Mouse (Mus musculus): Measurements from ENCODE around the gene Kbtbd13.

Kbtbd13 gene

DNA sequence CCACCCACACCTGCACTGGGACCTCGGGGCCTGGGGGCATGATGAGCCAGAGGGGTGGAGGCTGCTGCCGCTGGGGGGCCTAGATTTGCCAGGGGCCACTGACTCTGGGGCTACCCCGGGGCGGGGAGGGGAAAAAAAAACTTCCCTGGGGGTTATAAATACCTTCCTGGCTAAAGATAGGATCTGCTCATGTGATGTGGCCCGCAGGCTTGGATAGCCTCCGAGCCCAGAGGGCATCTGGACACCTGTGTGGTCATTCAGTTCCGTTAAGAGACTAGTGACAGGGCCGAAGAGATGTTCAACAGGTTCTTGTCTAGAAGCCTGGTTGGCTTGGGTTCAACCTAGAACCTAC, at the start of gene Kbtbd13:
Kbtbd13 (minus strand) TSS at position 40 of the 352 bp plus-strand sequence.
- no peak for DNase-seq

DNA sequence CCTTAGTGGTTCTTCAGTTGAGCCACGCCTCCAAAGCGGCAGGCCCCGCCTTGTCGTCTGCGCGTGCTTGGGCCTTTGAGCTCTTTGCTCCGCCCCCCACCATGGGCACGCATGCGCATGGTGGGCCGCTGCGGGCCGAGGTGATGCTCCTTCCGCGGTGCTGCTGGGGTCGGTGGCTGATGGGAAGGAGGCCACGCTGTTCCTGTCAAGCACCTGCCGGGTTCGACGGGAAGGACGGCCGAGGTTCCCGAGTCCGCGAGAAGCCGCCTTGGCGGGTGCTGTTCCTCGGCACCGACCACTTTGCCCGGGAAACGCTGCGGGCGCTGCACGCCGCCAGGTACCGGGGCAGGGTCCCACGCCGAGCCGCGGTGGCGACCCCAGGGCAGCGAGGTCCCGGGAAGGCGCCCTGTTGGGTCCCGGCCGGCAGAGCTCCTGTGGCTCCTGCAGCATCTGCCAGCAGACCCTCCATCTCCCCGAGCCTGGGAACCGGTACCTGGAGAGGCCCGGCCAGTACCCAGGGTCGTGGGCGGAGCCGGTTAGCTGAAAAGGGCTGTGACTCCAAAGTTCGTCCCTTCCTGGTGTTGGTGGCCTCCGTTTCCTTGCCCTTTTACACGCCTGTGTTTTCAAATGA, 44.3 kb upstream of the Kbtbd13 start, which contains the start of gene Mtfmt:
Mtfmt (plus strand) TSS at position 112 of the 631 bp plus-strand sequence.
- peak; percentile 89 for DNase-seq

GRCm38 (mm10) chr9:65435211-65435610, 43.8 kb upstream of the Kbtbd13 start:
- DNase-seq = no peak

GRCm38 (mm10) chr9:65434140-65434539, 42.7 kb upstream of the Kbtbd13 start:
- peak; percentile 28 for DNase-seq

DNA sequence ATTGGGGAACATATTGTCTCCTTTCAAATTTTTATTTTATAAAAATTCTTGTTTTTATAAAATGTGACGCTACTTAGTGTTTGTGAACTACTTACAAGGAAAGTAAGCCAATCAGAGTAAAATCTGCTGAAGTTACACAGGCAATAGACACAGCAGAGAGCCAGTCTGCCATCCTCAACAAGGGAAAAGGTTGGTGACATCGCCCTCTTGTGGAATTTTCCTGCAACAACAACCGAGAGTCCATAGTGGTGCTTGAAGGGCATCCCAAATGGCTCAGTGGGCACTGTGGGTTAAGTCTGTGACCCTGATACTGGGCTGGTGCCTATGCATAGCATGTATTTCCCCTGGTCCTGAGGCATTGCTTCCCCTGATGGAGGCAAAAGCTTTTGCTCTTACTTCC, 40.8 kb upstream of the Kbtbd13 start:
- peak; percentile 83 for DNase-seq

GRCm38 (mm10) chr9:65430921-65431320, 39.5 kb upstream of the Kbtbd13 start:
- DNase-seq = no peak

DNA sequence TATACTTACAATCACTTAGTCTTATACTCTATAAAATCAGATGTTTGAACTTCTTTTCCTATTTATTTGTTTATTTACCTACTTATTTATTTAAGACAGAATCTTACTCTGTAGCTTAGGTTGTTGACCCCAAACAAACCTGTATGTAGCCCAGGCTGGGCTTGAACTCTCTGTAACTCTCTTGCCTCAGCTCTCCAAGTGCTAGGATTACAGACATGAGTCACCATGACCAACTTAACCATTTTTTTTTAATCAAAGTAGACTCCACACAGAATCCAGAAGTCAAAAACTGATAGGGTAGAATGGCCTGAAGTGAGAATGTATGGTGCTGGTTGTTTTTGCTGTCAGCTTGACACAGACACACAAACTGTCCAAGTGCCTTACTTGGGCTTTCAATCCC, 38.9 kb upstream of the Kbtbd13 start:
- DNase-seq = no peak

DNA sequence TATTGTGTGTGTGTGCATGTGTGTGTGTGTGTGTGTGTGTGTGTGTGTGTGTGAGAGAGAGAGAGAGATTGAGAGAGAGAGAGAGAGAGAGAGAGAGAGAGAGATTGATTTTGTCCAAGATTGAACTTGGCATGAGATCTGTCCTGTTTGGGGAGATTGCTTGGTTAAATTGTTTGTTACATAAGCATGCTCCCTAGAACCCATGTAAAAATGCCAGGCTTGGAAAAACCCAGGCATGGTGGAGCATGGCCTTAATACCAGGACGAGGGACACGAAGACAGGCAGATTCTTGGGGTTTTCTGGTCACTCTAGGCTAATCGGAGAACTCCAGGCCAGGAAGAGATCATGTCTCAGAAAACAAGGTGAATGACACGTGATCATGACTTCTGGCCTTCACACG, 36.6 kb upstream of the Kbtbd13 start:
- DNase-seq = no peak

GRCm38 (mm10) chr9:65427511-65427910, 36.1 kb upstream of the Kbtbd13 start:
- no peak for DNase-seq

GRCm38 (mm10) chr9:65424393-65424792, 32.9 kb upstream of the Kbtbd13 start:
- DNase-seq = no peak

- DNase-seq = no peak
Observed at GRCm38 (mm10) chr9:65422760-65423501, 31.5 kb upstream of the Kbtbd13 start, which contains the start of gene Slc51b. Gene Slc51b, minus strand, starts transcription at chr9:65422955.

- DNase-seq = no peak
Observed at GRCm38 (mm10) chr9:65419633-65420032, 28.2 kb upstream of the Kbtbd13 start.

GRCm38 (mm10) chr9:65417738-65418137, 26.3 kb upstream of the Kbtbd13 start:
- no peak for DNase-seq

DNA sequence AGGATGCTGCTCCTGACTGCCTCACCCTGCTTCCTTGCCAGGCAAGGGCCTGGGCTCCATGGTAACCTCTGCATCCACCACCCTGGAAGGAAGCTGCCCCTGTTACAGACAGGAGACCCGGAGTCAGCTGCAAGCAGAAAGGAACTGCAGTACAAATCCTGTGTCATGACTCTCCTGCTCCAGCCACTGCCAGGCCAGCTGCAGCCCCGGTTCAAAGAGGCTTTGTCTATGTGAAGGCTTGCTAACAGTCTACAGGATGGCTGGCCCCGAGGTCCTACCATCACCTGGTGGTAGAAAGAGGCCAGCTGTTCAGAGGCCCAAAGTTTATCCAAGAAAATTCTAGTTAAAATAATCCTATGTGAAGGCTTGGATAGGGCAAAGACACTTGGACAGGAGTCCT, 19.9 kb upstream of the Kbtbd13 start:
- no peak for DNase-seq

GRCm38 (mm10) chr9:65410378-65410777, 18.9 kb upstream of the Kbtbd13 start:
- DNase-seq = no peak

DNA sequence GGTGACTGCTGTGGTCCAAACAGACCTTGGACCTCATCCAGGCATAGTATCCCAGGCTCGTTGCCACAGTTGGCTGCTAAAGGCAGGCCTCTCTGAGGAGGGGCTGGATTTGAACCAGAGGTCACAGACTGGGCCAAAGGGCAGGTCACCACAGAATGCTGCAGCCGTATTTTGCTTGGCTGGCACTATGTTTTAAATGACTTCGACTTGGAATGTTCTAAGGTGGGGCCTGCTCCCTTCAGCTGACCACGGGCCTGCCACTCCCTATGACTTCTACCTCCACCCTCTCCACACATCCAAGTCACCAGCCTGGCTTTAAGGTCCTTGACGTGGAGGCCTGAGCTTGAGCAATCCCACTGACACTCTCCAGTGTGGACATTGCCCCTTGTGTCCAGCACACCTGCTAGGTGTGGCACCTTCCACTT, 17.4 kb upstream of the Kbtbd13 start:
- DNase-seq = no peak

DNA sequence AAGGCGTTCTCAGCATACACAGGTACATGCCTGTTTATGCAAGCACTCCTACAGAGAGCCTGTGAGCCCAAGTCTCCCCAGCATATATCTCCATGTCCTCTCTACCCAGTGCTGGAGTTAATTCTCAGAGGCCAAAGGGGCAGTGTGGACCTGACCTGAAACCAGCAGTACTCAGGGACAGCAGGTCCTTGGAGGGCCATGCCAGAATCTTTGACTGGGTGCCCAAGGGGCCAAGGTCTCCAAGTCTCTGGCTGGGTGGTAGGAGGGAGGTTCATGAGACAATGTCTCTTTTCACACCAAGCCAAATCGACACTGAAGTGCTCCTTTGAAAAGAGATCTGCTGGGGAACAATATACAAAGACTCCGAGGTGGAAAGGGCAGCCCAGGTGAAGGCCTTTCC, 16.4 kb upstream of the Kbtbd13 start:
- no peak for DNase-seq

- no peak for DNase-seq
Observed at GRCm38 (mm10) chr9:65407327-65407726, 15.9 kb upstream of the Kbtbd13 start.

GRCm38 (mm10) chr9:65405184-65405449, 13.7 kb upstream of the Kbtbd13 start:
- DNase-seq = no peak

DNA sequence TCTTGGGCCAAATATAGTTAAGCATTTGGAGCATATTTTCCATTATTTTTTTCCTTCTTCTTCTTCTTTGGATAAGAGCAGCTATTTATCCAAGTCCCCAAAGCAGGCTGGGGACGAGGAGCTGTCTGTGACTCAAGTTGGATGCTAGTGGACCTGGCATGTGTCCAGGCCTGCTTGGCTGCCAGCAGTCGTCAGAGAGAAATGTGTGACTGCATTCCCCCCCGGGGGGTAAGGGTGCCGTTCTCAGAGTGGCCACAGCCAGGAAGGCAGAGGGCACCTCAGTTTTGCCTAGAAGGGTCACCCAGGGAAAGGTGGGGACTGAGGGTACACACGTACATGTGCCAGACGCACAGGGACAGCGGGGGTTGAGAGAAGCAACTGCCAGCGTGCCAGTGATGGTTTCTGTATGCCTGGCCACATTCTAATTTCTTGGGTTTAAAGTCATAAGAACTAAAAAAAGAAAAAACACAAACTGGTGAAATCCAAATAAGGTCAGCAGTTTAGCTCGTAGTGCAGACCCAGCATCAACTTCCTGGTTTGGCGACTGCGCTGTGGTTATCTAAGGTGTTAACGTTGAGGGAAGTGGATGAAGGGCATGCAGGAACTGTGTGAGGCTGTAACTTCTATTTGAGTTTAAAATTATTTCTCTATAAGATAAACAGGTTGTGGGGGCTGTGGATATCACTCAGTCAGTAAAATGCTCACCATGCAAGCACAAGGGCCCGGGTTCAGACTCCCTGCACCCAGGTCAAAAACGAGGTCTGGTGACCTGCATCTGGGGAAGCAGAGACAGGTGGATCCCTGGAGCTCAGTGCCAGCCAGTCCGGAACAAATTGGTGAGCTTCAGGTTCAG, 13.1 kb upstream of the Kbtbd13 start:
- DNase-seq = peak; percentile 77

- no peak for DNase-seq
Observed at GRCm38 (mm10) chr9:65399934-65400333, 8.5 kb upstream of the Kbtbd13 start.

GRCm38 (mm10) chr9:65398279-65398678, 6.8 kb upstream of the Kbtbd13 start, which contains the start of gene Rasl12:
Gene Rasl12, plus strand, starts transcription at chr9:65398506.
- DNase-seq = peak; percentile 54

DNA sequence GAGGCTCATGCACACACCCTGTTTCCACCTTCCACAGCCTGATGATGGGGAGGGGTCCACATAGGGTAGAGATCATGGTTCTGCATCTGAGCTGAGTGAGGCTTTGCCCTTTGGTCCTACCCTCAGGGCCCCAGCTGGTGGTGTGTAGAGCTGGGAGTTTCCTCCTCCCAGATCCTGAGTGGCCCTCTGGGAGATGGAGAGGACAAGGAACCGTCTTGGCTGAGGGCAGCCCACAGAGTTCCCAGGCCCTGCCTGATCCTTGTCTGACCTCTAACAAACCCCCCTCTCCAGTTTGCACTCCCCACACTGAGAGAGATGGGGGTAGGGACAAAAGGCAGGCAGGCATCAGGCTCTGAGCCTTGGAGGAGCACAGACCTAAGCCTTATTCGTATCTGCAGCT, 2.9 kb upstream of the Kbtbd13 start:
- DNase-seq = no peak

- DNase-seq = no peak
Observed at GRCm38 (mm10) chr9:65393606-65394005, 2.2 kb upstream of the Kbtbd13 start.

All from right cerebral cortex, postnatal 14 days (tissue).